Mouse (Mus musculus) forebrain, embryonic 16.5 days (tissue): Measurements from ENCODE around the gene Nfic. TPM values are rescaled to one million over a fixed set of nuclear protein-coding genes. Genes with fewer than 3 reads are reported as not detected.

ENCODE experiments used
- ATAC-seq: fragments of 200-750 bp; cut with Nextera tagmentation; 2 replicates; pipeline ENCODE4 v1.8.0; 2017; ENCODE audit warnings: mild to moderate bottlenecking, moderate library complexity
- H3K27ac ChIP-seq: fragments of 300-500 bp; sonication (generic); 2 replicates; pipeline ENCODE4 v1.5.1; 2014; ENCODE audit warnings: low read length, control low read depth
- H3K27me3 ChIP-seq: fragments of 300-500 bp; sonication (generic); replicated peaks from 2 replicates; pipeline ENCODE4 v1.6.1; 2014; ENCODE audit warnings: low read length; ENCODE audit not compliant: control insufficient read depth, insufficient read depth
- H3K36me3 ChIP-seq: fragments of 300-500 bp; sonication (generic); 2 replicates; pipeline ENCODE4 v1.6.1; 2014; ENCODE audit not compliant: control insufficient read depth, insufficient read depth
- H3K4me1 ChIP-seq: fragments of 300-500 bp; sonication (generic); replicated peaks from 2 replicates; pipeline ENCODE4 v1.6.1; 2014; ENCODE audit warnings: low read length; ENCODE audit not compliant: control insufficient read depth, insufficient read depth
- H3K4me2 ChIP-seq: fragments of 300-500 bp; sonication (generic); 2 replicates; pipeline ENCODE4 v1.6.1; 2014; ENCODE audit warnings: mild to moderate bottlenecking, low read length, control low read depth
- H3K4me3 ChIP-seq: fragments of 300-500 bp; sonication (generic); replicated peaks from 2 replicates; pipeline ENCODE4 v1.5.1; 2014; ENCODE audit warnings: mild to moderate bottlenecking, low read length, control low read depth
- H3K9ac ChIP-seq: fragments of 300-500 bp; sonication (generic); replicated peaks from 2 replicates; pipeline ENCODE4 v1.6.1; 2014; ENCODE audit warnings: low read depth, low read length, control low read depth
- H3K9me3 ChIP-seq: fragments of 300-500 bp; sonication (generic); 2 replicates; pipeline ENCODE4 v1.6.1; 2016; ENCODE audit warnings: low read length; ENCODE audit not compliant: control insufficient read depth
- WGBS: fragments of 180-500 bp; shearing (Covaris S2); extraction: QIAGEN DNeasy Blood & Tissue Kit; methylation state at CpG from one replicate; pipeline ENCODE4 v1.1.7; 2014; 5-methylcytosine and 5-hydroxymethylcytosine counted together
- polyA plus RNA-seq: library from polyadenylated mRNA; unstranded; fragments of >200 nt; fragmentation: Nextera tagmentation; extraction: Ambion mirVana; gene quantifications from 2 replicates; pipeline ENCODE4 v1.2.1, GENCODE M21; 2015

Nfic gene
- polyA plus RNA-seq, 1 experiment from 2014 or later, result 25.4 TPM

GRCm38 (mm10) chr10:81424246-81425051 is 31.0 kb downstream of the Nfic start:
- 6% methylated on average over 22 of the region's 25 CpGs for WGBS
- no peaks in the 10 kb centered on the region for H3K9me3 ChIP-seq
- no peaks in the 10 kb centered on the region for H3K36me3 ChIP-seq
- H3K4me3 ChIP-seq, result no peak overlapping the region
- peaks cover 34% of the 10 kb centered on the region for H3K4me1 ChIP-seq
- no peak overlapping the region for H3K9ac ChIP-seq
- peaks cover 3% of the 10 kb centered on the region; the same call in 1 of the 2 replicates for H3K27me3 ChIP-seq
- H3K4me2 ChIP-seq, result peak overlapping the region; percentile 20
- ATAC-seq, result no peak
- peak overlapping the region; percentile 47; the same call in 1 of the 2 replicates for H3K27ac ChIP-seq

GRCm38 (mm10) chr10:81423476-81424245 is 31.8 kb downstream of the Nfic start:
- ATAC-seq, result no peak
- Histone ChIP-seq H3K4me1 (peaks cover 36% of the 10 kb centered on the region), H3K36me3 (no peaks in the 10 kb centered on the region), H3K4me3 (no peak overlapping the region), H3K27me3 (peaks cover 3% of the 10 kb centered on the region; the same call in 1 of the 2 replicates), H3K9ac (no peak overlapping the region), H3K9me3 (no peaks in the 10 kb centered on the region), H3K4me2 (no peak overlapping the region), H3K27ac (no peak overlapping the region)
- 68% methylated on average over 4 of the region's 4 CpGs for WGBS

- Histone ChIP-seq H3K4me1 (peaks cover 45% of the 10 kb centered on the region), H3K4me2 (no peak overlapping the region), H3K9me3 (no peaks in the 10 kb centered on the region), H3K27me3 (peaks cover 3% of the 10 kb centered on the region; the same call in 1 of the 2 replicates), H3K36me3 (no peaks in the 10 kb centered on the region), H3K9ac (no peak overlapping the region), H3K4me3 (no peak overlapping the region), H3K27ac (no peak overlapping the region)
- WGBS, result 84% methylated on average over 3 of the region's 3 CpGs
- no peak for ATAC-seq
These were observed 32.7 kb downstream of the Nfic start for GRCm38 (mm10) chr10:81422661-81423217.

GRCm38 (mm10) chr10:81422191-81422590 is 33.2 kb downstream of the Nfic start:
- Histone ChIP-seq H3K27me3 (no peaks in the 10 kb centered on the region), H3K27ac (no peak overlapping the region), H3K9me3 (no peaks in the 10 kb centered on the region), H3K4me1 (peaks cover 48% of the 10 kb centered on the region), H3K9ac (no peak overlapping the region), H3K4me2 (no peak overlapping the region), H3K36me3 (no peaks in the 10 kb centered on the region), H3K4me3 (no peak overlapping the region)
- 75% methylated on average over 6 of the region's 6 CpGs for WGBS
- ATAC-seq, result no peak

- H3K36me3 ChIP-seq, result no peaks in the 10 kb centered on the region
- H3K27ac ChIP-seq, result no peak overlapping the region
- peaks cover 48% of the 10 kb centered on the region for H3K4me1 ChIP-seq
- no peak overlapping the region for H3K4me2 ChIP-seq
- no peak for ATAC-seq
- 88% methylated on average over 5 of the region's 5 CpGs for WGBS
- H3K4me3 ChIP-seq, result no peak overlapping the region
- no peak overlapping the region for H3K9ac ChIP-seq
- H3K27me3 ChIP-seq, result no peaks in the 10 kb centered on the region
- no peaks in the 10 kb centered on the region for H3K9me3 ChIP-seq
These were observed 33.7 kb downstream of the Nfic start for GRCm38 (mm10) chr10:81421797-81422100.

GRCm38 (mm10) chr10:81421041-81421796 is 34.2 kb downstream of the Nfic start:
- H3K9ac ChIP-seq, result no peak overlapping the region
- H3K9me3 ChIP-seq, result no peaks in the 10 kb centered on the region
- H3K27ac ChIP-seq, result no peak overlapping the region
- ATAC-seq, result no peak
- WGBS, result 76% methylated on average over 4 of the region's 4 CpGs
- H3K4me3 ChIP-seq, result no peak overlapping the region
- H3K27me3 ChIP-seq, result no peaks in the 10 kb centered on the region
- H3K4me2 ChIP-seq, result no peak overlapping the region
- no peaks in the 10 kb centered on the region for H3K36me3 ChIP-seq
- H3K4me1 ChIP-seq, result peaks cover 48% of the 10 kb centered on the region

GRCm38 (mm10) chr10:81420191-81420767 is 35.2 kb downstream of the Nfic start:
- Histone ChIP-seq H3K27me3 (no peaks in the 10 kb centered on the region), H3K27ac (no peak overlapping the region), H3K36me3 (no peaks in the 10 kb centered on the region), H3K9ac (no peak overlapping the region), H3K4me1 (peaks cover 41% of the 10 kb centered on the region), H3K4me2 (no peak overlapping the region), H3K9me3 (no peaks in the 10 kb centered on the region), H3K4me3 (no peak overlapping the region)
- ATAC-seq, result no peak
- 89% methylated on average over 40 of the region's 40 CpGs for WGBS

GRCm38 (mm10) chr10:81419111-81419928 is 36.1 kb downstream of the Nfic start:
- WGBS, result 90% methylated on average over 10 of the region's 10 CpGs
- peaks cover 38% of the 10 kb centered on the region for H3K4me1 ChIP-seq
- H3K4me2 ChIP-seq, result no peak overlapping the region
- H3K27me3 ChIP-seq, result no peaks in the 10 kb centered on the region
- H3K9me3 ChIP-seq, result no peaks in the 10 kb centered on the region
- no peak overlapping the region for H3K4me3 ChIP-seq
- H3K9ac ChIP-seq, result no peak overlapping the region
- H3K36me3 ChIP-seq, result no peaks in the 10 kb centered on the region
- no peak for ATAC-seq
- H3K27ac ChIP-seq, result peak overlapping the region; percentile 16
